Mouse (Mus musculus): ENCODE measurements around the gene Fbxw17. TPM values are rescaled to one million over a fixed set of nuclear protein-coding genes. Genes with fewer than 3 reads are reported as not detected.
"Not testable (repeated sequence)": the region's sequence is repeated elsewhere in the genome, so short reads cannot be mapped to it uniquely, and the experiment has no call there.

Fbxw17 gene
- polyA plus RNA-seq, 1 experiment, result not detected

DNA sequence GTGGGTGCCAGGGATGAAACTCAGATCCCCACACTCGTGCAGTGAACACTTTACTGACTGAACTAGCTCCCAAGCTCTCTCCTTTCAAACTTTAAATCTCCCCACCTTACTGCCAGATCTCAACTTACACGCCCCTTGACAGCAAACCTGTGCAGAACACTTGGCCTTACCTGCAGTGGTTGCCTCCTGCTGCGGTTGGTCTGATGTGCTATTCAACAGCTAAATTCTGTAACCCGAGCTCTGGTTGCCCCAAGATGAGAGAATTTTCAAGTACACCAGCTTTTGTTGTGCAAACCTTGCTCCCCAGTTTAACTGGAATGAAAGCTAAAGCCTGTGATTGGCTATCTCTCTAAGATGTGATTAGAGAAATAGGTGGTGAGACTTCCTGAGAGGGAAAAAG, 35.8 kb downstream of the Fbxw17 start:
- no peak for TF ChIP-seq TAL1 (IDR thresholded peaks at IDR 0.05; ENCODE audit: low read length)
- no peak for TF ChIP-seq GATA1 (IDR thresholded peaks at IDR 0.05; ENCODE audit: low read length)
- Histone ChIP-seq H3K27me3 (ENCODE audit: control insufficient read depth) (no peaks in the 10 kb centered on the region), H3K4me3 (replicated peaks) (no peak overlapping the region)

GRCm38 (mm10) chr13:50460433-50460832, 42.8 kb downstream of the Fbxw17 start:
- H3K9me3 ChIP-seq (ENCODE audit: control insufficient read depth, low read length); H3K4me3 ChIP-seq (replicated peaks); H3K36me3 ChIP-seq (ENCODE audit: control insufficient read depth); H3K27me3 ChIP-seq (ENCODE audit: control insufficient read depth); H3K4me1 ChIP-seq (ENCODE audit: control insufficient read depth): not testable (repeated sequence)

More for the DNA sequence above, 35.8 kb downstream of the Fbxw17 start:
- no peaks in the 10 kb centered on the region for H3K36me3 ChIP-seq (ENCODE audit: control insufficient read depth)
- no peaks in the 10 kb centered on the region for H3K4me1 ChIP-seq (ENCODE audit: control insufficient read depth)
- H3K9me3 ChIP-seq (ENCODE audit: control insufficient read depth, low read length), result no peaks in the 10 kb centered on the region; the same call in 1 of the 2 replicates

- Histone ChIP-seq H3K4me1 (ENCODE audit: control insufficient read depth) (no peaks in the 10 kb centered on the region), H3K27me3 (ENCODE audit: control insufficient read depth) (no peaks in the 10 kb centered on the region), H3K4me3 (replicated peaks) (no peak overlapping the region), H3K36me3 (ENCODE audit: control insufficient read depth) (no peaks in the 10 kb centered on the region), H3K9me3 (ENCODE audit: control insufficient read depth, low read length) (peaks cover 13% of the 10 kb centered on the region; the same call in 1 of the 2 replicates)
- TF ChIP-seq TAL1 (IDR thresholded peaks at IDR 0.05; ENCODE audit: low read length) (no peak), GATA1 (IDR thresholded peaks at IDR 0.05; ENCODE audit: low read length) (no peak)
Measured at GRCm38 (mm10) chr13:50464621-50465562, 47.2 kb downstream of the Fbxw17 start.

DNA sequence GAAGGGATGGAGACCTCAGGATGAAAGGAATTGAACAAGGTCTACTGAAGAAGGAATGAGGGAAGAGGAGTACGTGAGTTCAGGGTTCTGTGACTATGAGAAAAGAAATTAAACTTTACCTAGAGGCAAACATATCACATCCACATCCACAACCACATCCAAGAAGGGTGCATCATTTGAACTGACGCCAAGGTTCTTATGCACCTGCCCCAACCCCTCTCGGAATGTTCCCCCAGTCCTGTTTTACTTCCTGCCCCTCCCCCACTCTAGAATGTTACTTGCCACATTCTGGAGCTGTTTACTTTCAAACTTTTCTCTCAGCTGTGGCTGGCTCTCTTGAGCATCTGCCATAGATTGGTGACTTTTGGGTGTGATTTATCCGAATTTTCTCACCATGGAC, 49.3 kb downstream of the Fbxw17 start, which contains the start of gene Nutm2:
TSS of gene Nutm2 (plus strand) at position 301 of the 400 bp plus-strand sequence.
- no peaks in the 10 kb centered on the region for H3K36me3 ChIP-seq (ENCODE audit: control insufficient read depth)
- H3K27me3 ChIP-seq (ENCODE audit: control insufficient read depth), result no peaks in the 10 kb centered on the region
- H3K4me1 ChIP-seq (ENCODE audit: control insufficient read depth), result no peaks in the 10 kb centered on the region
- H3K4me3 ChIP-seq (replicated peaks), result no peak within 1 kb of the TSS
- H3K9me3 ChIP-seq (ENCODE audit: control insufficient read depth, low read length), result peaks cover 15% of the 10 kb centered on the region
- TF ChIP-seq TAL1 (IDR thresholded peaks at IDR 0.05; ENCODE audit: low read length), result no peak
- TF ChIP-seq GATA1 (IDR thresholded peaks at IDR 0.05; ENCODE audit: low read length), result no peak

Other genes starting within 250 kb of the Fbxw17 start
- gene Gm906, start 167.6 kb upstream of the Fbxw17 start, polyA plus RNA-seq (2012), result not detected in 2 replicates
- gene Gm47429, start 26.0 kb downstream of the Fbxw17 start, polyA plus RNA-seq (2012), result not detected in 2 replicates
- not detected in 2 replicates for gene Nutm2, start 49.4 kb downstream of the Fbxw17 start, polyA plus RNA-seq (2012)
- gene Gm904, start 225.4 kb downstream of the Fbxw17 start, polyA plus RNA-seq (2012), result not detected in 2 replicates